Mouse (Mus musculus): ENCODE measurements around the gene Zkscan4.
"Not testable (repeated sequence)": the region's sequence is repeated elsewhere in the genome, so short reads cannot be mapped to it uniquely, and the experiment has no call there.

Gene Zkscan4

GRCm38 (mm10) chr13:21478759-21479670 is at the start of gene Zkscan4, which contains the start of gene Gm10065:
Zkscan4 (plus strand) TSS chr13:21478907.
Gm10065 (minus strand) TSS chr13:21479441.
- DNase-seq (ENCODE audit: low spot score) = peak; percentile 45

GRCm38 (mm10) chr13:21435476-21435875 is 43.2 kb upstream of the Zkscan4 start:
- DNase-seq (ENCODE audit: low spot score) = no peak

- DNase-seq (ENCODE audit: low spot score) = peak; percentile 15
These were observed 38.1 kb upstream of the Zkscan4 start, which contains the start of gene Pgbd1 for GRCm38 (mm10) chr13:21440503-21441206. Pgbd1 (minus strand) TSS chr13:21441058.

GRCm38 (mm10) chr13:21441207-21441572 is 37.5 kb upstream of the Zkscan4 start:
- DNase-seq (ENCODE audit: low spot score) = no peak

DNA sequence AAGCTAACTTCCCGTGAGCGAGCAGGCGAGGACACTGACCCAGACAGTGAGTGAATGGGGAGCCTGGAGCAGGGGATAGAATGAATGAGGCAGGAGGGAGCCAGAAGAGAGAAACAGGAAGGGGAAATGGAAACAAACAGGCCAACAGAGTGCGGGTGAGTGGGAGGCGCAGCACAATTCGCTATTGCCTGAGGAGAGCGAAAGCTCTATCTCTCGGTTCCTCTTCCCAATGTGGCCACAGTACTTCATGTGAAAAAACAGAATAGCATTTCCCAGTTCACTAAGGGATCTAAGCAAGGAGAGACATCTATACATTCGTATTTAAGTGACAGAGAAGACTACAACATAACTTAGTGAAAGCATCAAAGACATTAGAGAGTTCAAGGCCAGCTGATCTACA is 31.9 kb upstream of the Zkscan4 start:
- no peak for DNase-seq (ENCODE audit: low spot score)

DNA sequence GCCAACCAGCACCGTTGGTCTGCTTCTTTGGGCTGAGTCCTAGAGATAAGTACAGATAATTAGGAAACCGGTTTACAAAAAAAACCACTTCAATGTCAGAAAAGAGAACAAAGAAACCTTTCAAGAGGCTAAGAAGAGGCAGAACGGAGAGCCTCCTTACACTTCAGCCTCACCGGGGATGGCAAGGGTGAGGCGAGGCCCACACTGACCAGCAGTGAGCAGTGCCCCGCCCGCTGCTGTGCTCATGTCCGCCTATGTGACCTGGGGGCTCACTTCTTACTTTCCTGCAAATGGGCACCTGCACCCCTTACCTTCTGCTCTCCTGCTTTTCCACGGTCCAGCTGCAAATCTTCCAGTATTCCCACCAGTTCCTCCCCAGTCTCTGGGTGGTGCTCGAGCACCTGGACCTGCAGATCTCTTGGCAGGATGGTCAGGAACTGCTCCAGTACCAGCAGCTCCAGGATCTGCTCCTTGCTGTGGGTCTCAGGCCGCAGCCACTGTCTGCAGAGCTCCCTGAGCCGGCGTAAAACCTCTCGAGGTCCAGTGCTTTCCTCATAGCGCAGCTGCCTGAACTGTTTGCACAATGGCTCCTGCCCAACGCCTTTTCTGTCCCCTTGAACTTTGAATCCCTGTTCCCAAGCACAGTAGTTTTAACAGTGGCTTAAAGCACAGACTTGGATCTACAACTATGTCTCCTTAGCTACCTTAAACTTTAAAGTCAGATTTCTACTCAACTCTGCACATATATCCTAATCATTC is 30.7 kb upstream of the Zkscan4 start:
- no peak for DNase-seq (ENCODE audit: low spot score)

DNA sequence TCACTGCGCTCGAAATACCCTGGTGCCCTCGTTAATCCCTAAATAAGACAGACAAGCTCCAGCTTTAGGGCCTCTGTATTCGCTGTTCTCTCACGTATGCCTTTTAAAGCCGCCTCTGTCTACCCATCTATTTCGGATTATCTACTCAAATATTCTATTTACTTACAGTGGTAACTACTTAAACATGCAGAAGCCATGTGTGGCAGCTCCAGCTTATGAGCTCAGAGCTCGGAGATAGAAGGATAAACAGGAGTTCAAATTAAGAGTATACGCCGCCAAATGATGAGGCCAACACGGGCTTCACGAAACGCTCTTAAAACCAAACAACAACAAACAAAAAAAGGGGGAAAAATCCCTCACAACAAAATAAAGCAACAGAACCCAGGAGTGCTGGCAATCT is 25.7 kb upstream of the Zkscan4 start:
- DNase-seq (ENCODE audit: low spot score) = no peak

- peak; percentile 69 for DNase-seq (ENCODE audit: low spot score)
These were observed 25.3 kb upstream of the Zkscan4 start, which contains the start of gene Zscan26 for GRCm38 (mm10) chr13:21453449-21453848. Zscan26 (minus strand) TSS chr13:21453730.

DNA sequence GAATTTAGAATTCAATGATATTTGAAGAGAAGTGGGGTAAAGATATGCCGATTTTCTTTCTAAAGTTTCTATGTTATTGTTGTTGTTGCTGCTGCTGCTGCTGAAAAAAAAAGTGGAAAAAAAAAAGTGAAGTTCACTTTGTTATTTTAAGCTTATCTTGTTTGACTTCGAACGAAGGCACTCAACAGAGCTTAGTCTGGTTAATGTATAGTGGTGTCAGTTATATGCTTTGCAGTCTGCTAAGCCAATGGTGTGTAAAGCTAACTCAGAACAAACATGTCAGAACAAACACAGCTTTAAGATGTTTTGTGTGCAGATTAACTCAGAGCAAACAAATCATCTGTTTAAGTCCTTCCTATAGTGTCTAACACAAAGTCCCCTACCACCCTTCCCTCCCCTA is 24.6 kb upstream of the Zkscan4 start:
- no peak for DNase-seq (ENCODE audit: low spot score)

DNA sequence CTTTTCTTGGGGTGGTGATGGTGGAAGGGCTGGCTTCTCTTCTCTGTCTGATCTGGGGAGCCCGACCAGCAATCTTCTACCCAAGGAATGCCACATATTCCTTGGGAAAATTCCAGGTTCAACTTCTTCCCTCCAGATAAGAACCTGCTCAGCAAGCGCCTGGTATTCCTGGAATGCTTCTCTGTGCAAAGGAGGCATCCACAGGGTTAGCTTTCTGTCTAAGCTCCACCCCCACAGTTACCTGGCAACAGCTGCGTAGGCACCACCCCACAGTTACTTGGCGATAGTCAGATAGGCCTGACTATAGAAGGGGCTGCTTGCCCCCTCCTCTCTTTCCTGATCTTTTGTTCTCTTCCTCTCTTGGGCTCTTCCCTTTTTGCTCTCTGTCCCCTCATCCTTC is 22.4 kb upstream of the Zkscan4 start:
- no peak for DNase-seq (ENCODE audit: low spot score)

DNA sequence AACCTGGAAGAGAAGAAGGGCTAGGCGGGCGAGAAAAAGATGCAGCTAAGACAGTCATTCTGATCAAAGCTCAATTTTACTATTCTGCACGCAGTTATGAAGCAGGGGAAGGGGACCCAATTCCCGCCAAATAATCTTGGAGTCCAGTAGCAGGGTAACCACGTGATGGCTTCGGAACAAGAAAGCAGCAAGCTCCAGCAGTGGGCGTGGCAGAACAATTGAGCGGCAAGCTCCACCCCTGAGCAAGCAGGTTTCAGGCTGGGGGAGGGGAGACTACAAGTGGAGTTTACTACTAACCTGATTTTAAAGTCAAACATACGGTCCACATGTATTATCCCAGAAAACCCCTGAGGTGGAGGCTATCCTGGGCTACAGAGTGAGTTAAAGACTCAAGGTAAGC is 16.2 kb upstream of the Zkscan4 start:
- DNase-seq (ENCODE audit: low spot score) = not testable (repeated sequence)

GRCm38 (mm10) chr13:21467336-21467735 is 11.4 kb upstream of the Zkscan4 start:
- DNase-seq (ENCODE audit: low spot score) = no peak

DNA sequence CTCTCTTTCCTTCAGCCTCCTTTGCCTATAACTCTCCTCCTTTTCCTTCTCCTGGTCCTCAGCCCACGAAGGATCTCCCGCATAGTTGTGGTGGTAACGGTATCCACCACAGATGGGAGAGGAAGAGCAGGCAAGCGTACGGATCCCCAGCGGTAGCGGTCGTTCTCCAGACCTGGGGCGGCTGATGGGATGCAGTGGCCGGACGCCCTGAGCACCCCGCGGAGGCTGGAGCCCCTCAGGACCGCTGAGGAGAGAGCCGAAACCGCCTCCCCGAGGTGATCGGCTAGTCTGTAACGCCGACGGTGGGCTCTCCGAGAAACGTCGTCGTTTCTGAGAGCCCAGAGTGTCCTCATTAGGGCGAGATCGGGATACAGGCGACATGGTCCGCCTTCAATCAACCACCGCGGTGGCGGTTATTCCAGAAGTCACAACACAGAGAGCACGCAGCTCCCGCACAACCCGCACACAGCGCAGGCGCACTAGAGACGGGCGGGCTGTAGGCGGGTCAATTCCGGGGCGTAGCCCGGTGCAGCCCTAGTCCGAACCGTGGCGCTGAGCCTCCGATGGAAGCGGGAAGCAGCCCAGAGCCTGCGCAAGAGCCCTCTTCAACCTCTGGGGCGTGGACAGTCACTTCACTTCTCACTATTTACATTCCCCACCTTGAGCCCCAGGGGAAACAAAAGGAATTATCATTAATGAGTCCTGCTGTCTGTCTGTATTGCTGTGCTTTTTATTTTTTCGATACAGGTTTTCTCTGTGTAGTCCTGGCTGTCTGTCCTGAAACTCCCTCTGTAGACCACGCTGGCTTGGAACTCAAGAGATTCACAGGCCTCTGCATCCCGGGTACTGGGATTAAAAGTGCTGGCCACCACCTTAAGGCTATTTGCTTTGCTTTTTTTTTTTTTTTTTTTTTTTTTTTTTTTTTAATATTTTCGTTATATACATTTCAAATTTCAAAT is 10.4 kb upstream of the Zkscan4 start, which contains the start of gene Nkapl:
TSS of gene Nkapl (minus strand) at position 449 of the 959 bp plus-strand sequence.
- DNase-seq (ENCODE audit: low spot score) = peak; percentile 63

GRCm38 (mm10) chr13:21469097-21469496 is 9.6 kb upstream of the Zkscan4 start:
- no peak for DNase-seq (ENCODE audit: low spot score)

GRCm38 (mm10) chr13:21472427-21472826 is 6.3 kb upstream of the Zkscan4 start:
- DNase-seq (ENCODE audit: low spot score) = no peak

DNA sequence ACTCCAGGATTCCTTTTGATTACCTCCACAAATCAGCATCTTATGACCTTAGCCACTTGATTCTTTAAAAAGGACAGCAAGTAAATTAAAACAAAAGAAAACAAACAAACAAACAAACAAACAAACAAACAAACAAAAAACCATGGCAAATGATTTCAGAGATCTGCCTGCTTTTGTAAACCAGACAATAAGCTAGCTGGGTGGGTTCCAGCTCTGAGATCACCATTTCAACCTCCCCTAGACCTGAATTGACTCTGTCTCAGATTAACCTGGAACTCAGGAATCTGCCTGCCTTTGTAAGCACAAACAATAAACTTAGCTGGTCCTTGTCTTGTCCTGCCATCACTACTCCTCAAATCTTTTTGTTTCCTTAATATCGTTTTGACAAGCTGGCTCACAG is 8.2 kb downstream of the Zkscan4 start:
- no peak for DNase-seq (ENCODE audit: low spot score)

DNA sequence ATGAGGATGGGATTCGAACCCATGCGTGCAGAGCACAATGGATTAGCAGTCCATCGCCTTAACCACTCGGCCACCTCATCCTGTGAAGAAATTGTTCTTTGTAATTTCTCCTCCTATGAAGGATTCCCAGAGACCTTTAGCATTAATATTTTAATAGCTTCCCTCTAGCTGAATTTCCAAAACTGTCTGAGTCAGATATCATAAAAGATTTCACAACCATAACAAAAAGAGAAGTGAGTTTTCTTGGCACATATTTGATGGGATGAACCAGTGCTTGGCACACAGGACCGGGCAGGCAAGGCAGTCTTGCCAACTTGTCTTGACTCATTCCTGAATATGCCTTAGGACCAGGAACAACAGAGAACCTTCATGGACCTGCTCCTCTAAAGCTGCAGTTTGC is 14.1 kb downstream of the Zkscan4 start:
- no peak for DNase-seq (ENCODE audit: low spot score)

DNA sequence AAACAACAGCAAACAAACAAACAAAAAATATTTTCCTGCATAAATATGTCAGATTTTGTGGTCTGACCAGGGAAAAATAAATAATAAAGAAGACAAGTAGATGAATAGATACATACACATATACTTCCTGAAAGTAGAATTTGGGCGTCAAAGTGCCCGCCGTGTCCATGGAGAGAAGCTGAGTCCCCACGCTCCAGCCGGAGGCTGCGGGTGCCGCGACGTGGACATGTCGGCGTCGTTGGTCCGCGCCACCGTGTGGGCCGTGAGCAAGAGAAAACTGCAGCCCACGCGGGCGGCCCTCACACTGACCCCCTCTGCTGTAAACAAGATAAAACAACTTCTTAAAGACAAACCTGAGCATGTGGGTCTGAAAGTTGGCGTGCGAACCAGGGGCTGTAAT is 16.4 kb downstream of the Zkscan4 start, which contains the start of gene AK157302:
TSS of gene AK157302 (plus strand) at position 144 of the 400 bp plus-strand sequence.
- no peak for DNase-seq (ENCODE audit: low spot score)

DNA sequence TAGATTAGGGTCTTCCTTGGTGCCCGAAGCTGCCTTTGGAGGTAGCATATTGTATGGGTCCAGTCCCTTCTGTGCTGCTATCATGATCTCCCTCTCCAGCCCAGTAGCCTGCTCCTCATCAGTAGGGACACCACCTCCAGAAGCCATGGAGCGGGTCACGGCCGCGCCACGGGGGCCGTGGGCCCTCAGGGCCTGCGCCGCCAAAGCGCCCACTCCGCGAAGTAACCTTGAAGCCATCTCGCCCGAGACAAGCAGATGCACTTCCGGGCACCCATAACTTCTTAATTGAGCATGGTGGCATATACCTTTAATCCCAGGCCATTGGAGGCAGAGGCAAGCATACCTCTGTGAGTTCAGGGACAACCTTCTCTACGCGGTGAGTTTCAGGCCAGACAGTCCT is 22.5 kb downstream of the Zkscan4 start, which contains the start of gene Gm11273:
TSS of gene Gm11273 (minus strand) at position 237 of the 400 bp plus-strand sequence.
- not testable (repeated sequence) for DNase-seq (ENCODE audit: low spot score)

- no peak for DNase-seq (ENCODE audit: low spot score)
These were observed 23.6 kb downstream of the Zkscan4 start for GRCm38 (mm10) chr13:21502296-21502695.

GRCm38 (mm10) chr13:21506221-21506649 is 27.5 kb downstream of the Zkscan4 start:
- DNase-seq (ENCODE audit: low spot score) = peak; percentile 68
